Mouse (Mus musculus): Measurements from ENCODE around the gene Gpr137b.
"Not testable (repeated sequence)": the region's sequence is repeated elsewhere in the genome, so short reads cannot be mapped to it uniquely, and the experiment has no call there.

DNA sequence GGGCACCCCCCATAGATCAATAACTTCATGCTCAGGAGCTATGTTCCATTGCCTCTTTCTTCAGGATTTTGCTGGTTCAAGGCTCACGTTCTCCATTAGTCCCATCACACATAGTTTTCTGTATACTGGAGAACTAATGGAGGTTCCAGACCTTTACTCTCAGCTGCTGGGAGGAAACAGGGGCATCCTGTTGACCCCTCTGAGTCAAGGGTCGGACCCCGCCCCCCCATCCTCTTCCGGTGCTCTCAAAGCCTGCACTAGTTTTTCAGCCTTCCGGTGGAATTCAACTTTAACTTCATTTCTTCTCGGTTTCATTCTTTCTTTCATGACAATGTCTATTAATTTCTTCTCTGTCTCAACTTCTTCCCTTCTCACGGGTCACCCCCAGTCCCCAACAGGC, 42.3 kb upstream of the Gpr137b start:
- not testable (repeated sequence) for TF ChIP-seq EP300 (optimal IDR thresholded peaks at IDR 0.05); CTCF (IDR thresholded peaks at IDR 0.05; ENCODE audit: low read depth)

All from stomach, postnatal 0 days (tissue).